Comparison of ENCODE assay signal across 8 mouse cellular contexts in the genomic region with DNA sequence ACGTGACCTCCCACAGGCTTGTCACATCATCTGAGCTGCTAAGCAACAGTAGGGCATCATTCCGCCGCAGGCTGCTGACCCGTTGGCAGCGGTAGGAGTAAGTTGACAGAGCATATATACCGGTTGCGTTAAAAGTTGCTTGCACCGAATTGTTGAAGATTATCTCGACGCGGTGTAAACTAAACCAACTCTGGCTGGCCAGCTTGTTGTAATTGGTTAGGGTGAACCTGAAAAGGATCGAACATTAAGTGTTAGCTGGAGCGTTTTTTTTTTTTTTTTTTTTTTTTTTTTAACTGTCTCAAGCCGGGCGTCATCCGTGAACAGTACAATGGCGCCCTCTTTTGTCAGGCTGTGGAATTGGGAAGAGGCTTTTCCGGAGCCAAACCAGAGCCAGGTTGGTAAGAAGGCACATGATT. TPM values are rescaled to one million over a fixed set of nuclear protein-coding genes. Genes with fewer than 3 reads are reported as not detected.
DNase-seq lines count a peak whose midpoint lies in the region; ATAC-seq lines count a peak whose summit lies in the region.

No protein-coding gene starts in this region.

- no peaks in the 10 kb centered on the region for H3K36me3 ChIP-seq in erythroblast, embryonic 14.5 days (ENCODE audit: control insufficient read depth)
- H3K36me3 ChIP-seq in heart, embryonic 12.5 days, result no peaks in the 10 kb centered on the region
- H3K36me3 ChIP-seq in kidney, embryonic 16.5 days (ENCODE audit: insufficient read depth, low read length), result no peaks in the 10 kb centered on the region
- no peaks in the 10 kb centered on the region for H3K36me3 ChIP-seq in liver, embryonic 11.5 days (ENCODE audit: control insufficient read depth, insufficient read depth, low read length)
- no peaks in the 10 kb centered on the region for H3K36me3 ChIP-seq in stomach, embryonic 16.5 days (ENCODE audit: control insufficient read depth, insufficient read depth, low read length)

- no peaks in the 10 kb centered on the region for H3K9me3 ChIP-seq in erythroblast, embryonic 14.5 days (ENCODE audit: control insufficient read depth, low read length)
- H3K9me3 ChIP-seq in heart, embryonic 12.5 days (replicated peaks), result 0 out of 2 replicates have a peak, but pooled peaks cover 2% of the 10 kb centered on the region
- H3K9me3 ChIP-seq in kidney, embryonic 16.5 days (ENCODE audit: low read length), result no peaks in the 10 kb centered on the region
- H3K9me3 ChIP-seq in liver, embryonic 11.5 days (ENCODE audit: control insufficient read depth, low read length), result no peaks in the 10 kb centered on the region
- H3K9me3 ChIP-seq in stomach, embryonic 16.5 days (replicated peaks; ENCODE audit: control insufficient read depth, low read length), result no peaks in the 10 kb centered on the region

- H3K27me3 ChIP-seq in erythroblast, embryonic 14.5 days (ENCODE audit: control insufficient read depth), result no peaks in the 10 kb centered on the region
- no peaks in the 10 kb centered on the region for H3K27me3 ChIP-seq in heart, embryonic 12.5 days (replicated peaks)
- no peaks in the 10 kb centered on the region for H3K27me3 ChIP-seq in kidney, embryonic 16.5 days (ENCODE audit: insufficient read depth, low read length)
- no peaks in the 10 kb centered on the region for H3K27me3 ChIP-seq in liver, embryonic 11.5 days (replicated peaks; ENCODE audit: control insufficient read depth, insufficient read depth, low read length)
- no peaks in the 10 kb centered on the region for H3K27me3 ChIP-seq in stomach, embryonic 16.5 days (ENCODE audit: control insufficient read depth, insufficient read depth, low read length)

- under 1% methylated on average over 18 of the region's 18 CpGs for WGBS in heart, embryonic 12.5 days
- WGBS in kidney, embryonic 16.5 days, result 1% methylated on average over 18 of the region's 18 CpGs
- 1% methylated on average over 18 of the region's 18 CpGs for WGBS in liver, embryonic 11.5 days
- WGBS in stomach, embryonic 16.5 days, result under 1% methylated on average over 18 of the region's 18 CpGs

- H3K9ac ChIP-seq in heart, embryonic 12.5 days, result 0 out of 2 replicates have a peak overlapping the region, but pooled peaks have one; percentile 9
- H3K9ac ChIP-seq in kidney, embryonic 16.5 days (replicated peaks; ENCODE audit: low read length), result peak overlapping the region; percentile 60
- peak overlapping the region; percentile 40; the same call in 1 of the 2 replicates for H3K9ac ChIP-seq in liver, embryonic 11.5 days (ENCODE audit: low read depth, low read length)
- H3K9ac ChIP-seq in stomach, embryonic 16.5 days (ENCODE audit: low read length), result peak overlapping the region; percentile 56; the same call in 1 of the 2 replicates

- ATAC-seq in heart, embryonic 12.5 days (ENCODE audit: insufficient number of reproducible peaks, low FRiP score), result peak; percentile 9; the same call in 1 of the 2 replicates
- ATAC-seq in kidney, embryonic 16.5 days (ENCODE audit: low FRiP score, low TSS enrichment), result peak; percentile 62; the same call in 1 of the 2 replicates
- peak; percentile 60 for ATAC-seq in liver, embryonic 11.5 days (replicated peaks; ENCODE audit: low FRiP score)
- ATAC-seq in stomach, embryonic 16.5 days (ENCODE audit: insufficient read depth, low FRiP score), result peak; percentile 44; the same call in 1 of the 2 replicates

- peak; percentile 78 for DNase-seq in CD4-positive, CD25-positive, alpha-beta regulatory T cell, adult 2 months (ENCODE audit: low read depth, low spot score)
- DNase-seq in brain, embryonic 18.5 days (ENCODE audit: low read depth, low spot score), result peak; percentile 42
- DNase-seq in liver, embryonic 11.5 days (ENCODE audit: low spot score), result peak; percentile 61
- peak; percentile 10 to 40 for DNase-seq in natural killer cell, adult 2 months (ENCODE audit: low spot score in 2 of 2)

- peak overlapping the region; percentile 51 for H3K4me3 ChIP-seq in erythroblast, embryonic 14.5 days (replicated peaks)
- H3K4me3 ChIP-seq in heart, embryonic 12.5 days, result peak overlapping the region; percentile 37
- H3K4me3 ChIP-seq in kidney, embryonic 16.5 days (ENCODE audit: low read length), result peak overlapping the region; percentile 52
- peak overlapping the region; percentile 48 for H3K4me3 ChIP-seq in liver, embryonic 11.5 days (ENCODE audit: low read depth, low read length)
- H3K4me3 ChIP-seq in stomach, embryonic 16.5 days (replicated peaks; ENCODE audit: low read length), result peak overlapping the region; percentile 53

- peaks cover 22% of the 10 kb centered on the region for H3K4me1 ChIP-seq in erythroblast, embryonic 14.5 days (ENCODE audit: control insufficient read depth)
- H3K4me1 ChIP-seq in heart, embryonic 12.5 days (replicated peaks), result peaks cover 12% of the 10 kb centered on the region
- peaks cover 5% of the 10 kb centered on the region; the same call in 1 of the 2 replicates for H3K4me1 ChIP-seq in kidney, embryonic 16.5 days (ENCODE audit: insufficient read depth, low read length)
- peaks cover 8% of the 10 kb centered on the region for H3K4me1 ChIP-seq in liver, embryonic 11.5 days (replicated peaks; ENCODE audit: control insufficient read depth, insufficient read depth, low read length)
- peaks cover 8% of the 10 kb centered on the region; the same call in 1 of the 2 replicates for H3K4me1 ChIP-seq in stomach, embryonic 16.5 days (ENCODE audit: control insufficient read depth, insufficient read depth, low read length)

- H3K27ac ChIP-seq in heart, embryonic 12.5 days (ENCODE audit: poor library complexity, severe bottlenecking), result peak overlapping the region; percentile 87
- no peak overlapping the region for H3K27ac ChIP-seq in kidney, embryonic 16.5 days (ENCODE audit: low read length)
- H3K27ac ChIP-seq in liver, embryonic 11.5 days (ENCODE audit: low read depth, low read length), result no peak overlapping the region
- H3K27ac ChIP-seq in stomach, embryonic 16.5 days (ENCODE audit: low read length), result no peak overlapping the region

- H3K4me2 ChIP-seq in heart, embryonic 12.5 days, result peak overlapping the region; percentile 61
- peak overlapping the region; percentile 74 for H3K4me2 ChIP-seq in kidney, embryonic 16.5 days (replicated peaks; ENCODE audit: low read depth, low read length)
- H3K4me2 ChIP-seq in liver, embryonic 11.5 days, result peak overlapping the region; percentile 80
- peak overlapping the region; percentile 85 for H3K4me2 ChIP-seq in stomach, embryonic 16.5 days (ENCODE audit: low read depth, low read length)

RNA-seq across cellular contexts. Expression of a gene that starts 18.6 kb away (rescaled TPM):
- not detected in 2 replicates for polyA plus RNA-seq in erythroblast, embryonic 14.5 days (2012)
- polyA plus RNA-seq in heart, embryonic 12.5 days (2016; fragmentation: Nextera tagmentation; extraction: Ambion mirVana), result 0.55 and 0.77 TPM in 2 replicates
- not detected in 2 replicates for polyA plus RNA-seq in kidney, embryonic 16.5 days (2015; fragmentation: Nextera tagmentation; extraction: Ambion mirVana)
- polyA plus RNA-seq in liver, embryonic 11.5 days (2014; fragmentation: Nextera tagmentation; extraction: Ambion mirVana), result not detected in 2 replicates
- polyA plus RNA-seq in stomach, embryonic 16.5 days (2015; fragmentation: Nextera tagmentation; extraction: Ambion mirVana), result not detected in 2 replicates

RNA-seq across cellular contexts. Expression of a gene that starts 36.2 kb away (rescaled TPM):
- 243 and 247 TPM in 2 replicates for polyA plus RNA-seq in erythroblast, embryonic 14.5 days (2012)
- 178 and 179 TPM in 2 replicates for polyA plus RNA-seq in heart, embryonic 12.5 days (2016; fragmentation: Nextera tagmentation; extraction: Ambion mirVana)
- 151 and 177 TPM in 2 replicates for polyA plus RNA-seq in kidney, embryonic 16.5 days (2015; fragmentation: Nextera tagmentation; extraction: Ambion mirVana)
- polyA plus RNA-seq in liver, embryonic 11.5 days (2014; fragmentation: Nextera tagmentation; extraction: Ambion mirVana), result 307 and 365 TPM in 2 replicates
- 167 and 217 TPM in 2 replicates for polyA plus RNA-seq in stomach, embryonic 16.5 days (2015; fragmentation: Nextera tagmentation; extraction: Ambion mirVana)

Comparison
In these comparisons a context has a peak if more than half of its experiments do, and no peak if none do; other contexts are left out.
1. DNase-seq: peak in every context shown above with its lines; median percentile 78 in CD4-positive, CD25-positive, alpha-beta regulatory T cell, adult 2 months; 61 in liver, embryonic 11.5 days; 42 in brain, embryonic 18.5 days; 25 in natural killer cell, adult 2 months.
2. ATAC-seq: peak in every context shown above with its lines; median percentile 62 in kidney, embryonic 16.5 days; 60 in liver, embryonic 11.5 days; 44 in stomach, embryonic 16.5 days; 9 in heart, embryonic 12.5 days.
3. H3K9ac ChIP-seq: peak in every context shown above with its lines; median percentile 60 in kidney, embryonic 16.5 days; 56 in stomach, embryonic 16.5 days; 40 in liver, embryonic 11.5 days; 9 in heart, embryonic 12.5 days.